Mouse (Mus musculus): Measurements from ENCODE around the gene Abi3. TPM values are rescaled to one million over a fixed set of nuclear protein-coding genes. Genes with fewer than 3 reads are reported as not detected.

Abi3 gene
- polyA plus RNA-seq, 1 experiment from 2014 or later, result 3.9 TPM

- ATAC-seq (ENCODE audit: low FRiP score, low TSS enrichment), result no peak
- Histone ChIP-seq H3K4me1 (ENCODE audit: control insufficient read depth, insufficient read depth, low read length) (no peaks in the 10 kb centered on the region), H3K9me3 (ENCODE audit: control insufficient read depth, low read length) (peaks cover 3% of the 10 kb centered on the region; the same call in 1 of the 2 replicates), H3K36me3 (ENCODE audit: control insufficient read depth, insufficient read depth, low read length) (no peaks in the 10 kb centered on the region), H3K4me3 (ENCODE audit: low read length) (no peak overlapping the region), H3K9ac (ENCODE audit: low read depth, low read length) (no peak overlapping the region), H3K27me3 (ENCODE audit: control insufficient read depth, insufficient read depth, low read length) (no peaks in the 10 kb centered on the region), H3K27ac (ENCODE audit: low read depth, low read length) (no peak overlapping the region), H3K4me2 (replicated peaks; ENCODE audit: low read depth, low read length) (no peak overlapping the region)
- 53% methylated on average over 5 of the region's 5 CpGs for WGBS
Measured at GRCm38 (mm10) chr11:95809603-95810002, 32.7 kb downstream of the Abi3 start.

GRCm38 (mm10) chr11:95808448-95809011, 33.7 kb downstream of the Abi3 start:
- no peak for ATAC-seq (ENCODE audit: low FRiP score, low TSS enrichment)
- Histone ChIP-seq H3K9ac (ENCODE audit: low read depth, low read length) (no peak overlapping the region), H3K9me3 (ENCODE audit: control insufficient read depth, low read length) (peaks cover 3% of the 10 kb centered on the region; the same call in 1 of the 2 replicates)

GRCm38 (mm10) chr11:95807884-95808283, 34.4 kb downstream of the Abi3 start:
- WGBS, result 92% methylated on average over 5 of the region's 5 CpGs

More at GRCm38 (mm10) chr11:95808448-95809011, 33.7 kb downstream of the Abi3 start:
- Histone ChIP-seq H3K4me2 (replicated peaks; ENCODE audit: low read depth, low read length) (no peak overlapping the region), H3K4me1 (ENCODE audit: control insufficient read depth, insufficient read depth, low read length) (no peaks in the 10 kb centered on the region), H3K4me3 (ENCODE audit: low read length) (no peak overlapping the region), H3K27me3 (ENCODE audit: control insufficient read depth, insufficient read depth, low read length) (no peaks in the 10 kb centered on the region), H3K27ac (ENCODE audit: low read depth, low read length) (no peak overlapping the region), H3K36me3 (ENCODE audit: control insufficient read depth, insufficient read depth, low read length) (no peaks in the 10 kb centered on the region)
- 87% methylated on average over 3 of the region's 5 CpGs for WGBS

GRCm38 (mm10) chr11:95805527-95805926, 36.7 kb downstream of the Abi3 start:
- Histone ChIP-seq H3K4me1 (ENCODE audit: control insufficient read depth, insufficient read depth, low read length) (no peaks in the 10 kb centered on the region), H3K27ac (ENCODE audit: low read depth, low read length) (no peak overlapping the region), H3K9ac (ENCODE audit: low read depth, low read length) (no peak overlapping the region), H3K27me3 (ENCODE audit: control insufficient read depth, insufficient read depth, low read length) (no peaks in the 10 kb centered on the region), H3K9me3 (ENCODE audit: control insufficient read depth, low read length) (peaks cover 3% of the 10 kb centered on the region; the same call in 1 of the 2 replicates), H3K4me3 (ENCODE audit: low read length) (no peak overlapping the region), H3K4me2 (replicated peaks; ENCODE audit: low read depth, low read length) (no peak overlapping the region), H3K36me3 (ENCODE audit: control insufficient read depth, insufficient read depth, low read length) (no peaks in the 10 kb centered on the region)
- 0 out of 2 replicates have a peak, but pooled peaks have one; percentile 12 for ATAC-seq (ENCODE audit: low FRiP score, low TSS enrichment)
- 23% methylated on average over 3 of the region's 3 CpGs for WGBS

More at GRCm38 (mm10) chr11:95807884-95808283, 34.4 kb downstream of the Abi3 start:
- Histone ChIP-seq H3K4me1 (ENCODE audit: control insufficient read depth, insufficient read depth, low read length) (no peaks in the 10 kb centered on the region), H3K36me3 (ENCODE audit: control insufficient read depth, insufficient read depth, low read length) (no peaks in the 10 kb centered on the region), H3K4me3 (ENCODE audit: low read length) (no peak overlapping the region), H3K4me2 (replicated peaks; ENCODE audit: low read depth, low read length) (no peak overlapping the region), H3K27me3 (ENCODE audit: control insufficient read depth, insufficient read depth, low read length) (no peaks in the 10 kb centered on the region), H3K27ac (ENCODE audit: low read depth, low read length) (no peak overlapping the region), H3K9me3 (ENCODE audit: control insufficient read depth, low read length) (peaks cover 3% of the 10 kb centered on the region; the same call in 1 of the 2 replicates), H3K9ac (ENCODE audit: low read depth, low read length) (no peak overlapping the region)
- ATAC-seq (ENCODE audit: low FRiP score, low TSS enrichment), result no peak

GRCm38 (mm10) chr11:95805010-95805409, 37.3 kb downstream of the Abi3 start:
- no peak for ATAC-seq (ENCODE audit: low FRiP score, low TSS enrichment)
- no peak overlapping the region for H3K4me2 ChIP-seq (replicated peaks; ENCODE audit: low read depth, low read length)
- H3K9ac ChIP-seq (ENCODE audit: low read depth, low read length), result no peak overlapping the region
- H3K9me3 ChIP-seq (ENCODE audit: control insufficient read depth, low read length), result peaks cover 3% of the 10 kb centered on the region; the same call in 1 of the 2 replicates
- no peaks in the 10 kb centered on the region for H3K36me3 ChIP-seq (ENCODE audit: control insufficient read depth, insufficient read depth, low read length)
- 70% methylated on average over 5 of the region's 5 CpGs for WGBS
- no peaks in the 10 kb centered on the region for H3K27me3 ChIP-seq (ENCODE audit: control insufficient read depth, insufficient read depth, low read length)
- H3K27ac ChIP-seq (ENCODE audit: low read depth, low read length), result no peak overlapping the region
- no peaks in the 10 kb centered on the region for H3K4me1 ChIP-seq (ENCODE audit: control insufficient read depth, insufficient read depth, low read length)
- no peak overlapping the region for H3K4me3 ChIP-seq (ENCODE audit: low read length)

GRCm38 (mm10) chr11:95795582-95795981, 46.7 kb downstream of the Abi3 start:
- 50% methylated on average over 5 of the region's 5 CpGs for WGBS
- H3K27me3 ChIP-seq (ENCODE audit: control insufficient read depth, insufficient read depth, low read length), result peaks cover 6% of the 10 kb centered on the region
- no peak overlapping the region for H3K4me2 ChIP-seq (replicated peaks; ENCODE audit: low read depth, low read length)
- H3K4me1 ChIP-seq (ENCODE audit: control insufficient read depth, insufficient read depth, low read length), result peaks cover 4% of the 10 kb centered on the region; the same call in 1 of the 2 replicates
- H3K9me3 ChIP-seq (ENCODE audit: control insufficient read depth, low read length), result no peaks in the 10 kb centered on the region
- no peak for ATAC-seq (ENCODE audit: low FRiP score, low TSS enrichment)
- H3K27ac ChIP-seq (ENCODE audit: low read depth, low read length), result no peak overlapping the region
- no peak overlapping the region for H3K9ac ChIP-seq (ENCODE audit: low read depth, low read length)
- no peaks in the 10 kb centered on the region for H3K36me3 ChIP-seq (ENCODE audit: control insufficient read depth, insufficient read depth, low read length)
- no peak overlapping the region for H3K4me3 ChIP-seq (ENCODE audit: low read length)

GRCm38 (mm10) chr11:95794201-95794600, 48.1 kb downstream of the Abi3 start:
- no peaks in the 10 kb centered on the region for H3K36me3 ChIP-seq (ENCODE audit: control insufficient read depth, insufficient read depth, low read length)
- H3K9ac ChIP-seq (ENCODE audit: low read depth, low read length), result no peak overlapping the region
- H3K4me3 ChIP-seq (ENCODE audit: low read length), result no peak overlapping the region
- peaks cover 6% of the 10 kb centered on the region for H3K27me3 ChIP-seq (ENCODE audit: control insufficient read depth, insufficient read depth, low read length)
- H3K9me3 ChIP-seq (ENCODE audit: control insufficient read depth, low read length), result no peaks in the 10 kb centered on the region
- no peak overlapping the region for H3K4me2 ChIP-seq (replicated peaks; ENCODE audit: low read depth, low read length)
- no peak for ATAC-seq (ENCODE audit: low FRiP score, low TSS enrichment)
- peaks cover 4% of the 10 kb centered on the region; the same call in 1 of the 2 replicates for H3K4me1 ChIP-seq (ENCODE audit: control insufficient read depth, insufficient read depth, low read length)
- no peak overlapping the region for H3K27ac ChIP-seq (ENCODE audit: low read depth, low read length)
- 55% methylated on average over 5 of the region's 5 CpGs for WGBS

GRCm38 (mm10) chr11:95792950-95793509, 49.2 kb downstream of the Abi3 start:
- H3K27me3 ChIP-seq (ENCODE audit: control insufficient read depth, insufficient read depth, low read length), result peaks cover 6% of the 10 kb centered on the region
- H3K4me1 ChIP-seq (ENCODE audit: control insufficient read depth, insufficient read depth, low read length), result peaks cover 4% of the 10 kb centered on the region; the same call in 1 of the 2 replicates
- H3K4me2 ChIP-seq (replicated peaks; ENCODE audit: low read depth, low read length), result no peak overlapping the region
- no peaks in the 10 kb centered on the region for H3K36me3 ChIP-seq (ENCODE audit: control insufficient read depth, insufficient read depth, low read length)
- no peak overlapping the region for H3K27ac ChIP-seq (ENCODE audit: low read depth, low read length)
- no peaks in the 10 kb centered on the region for H3K9me3 ChIP-seq (ENCODE audit: control insufficient read depth, low read length)
- H3K4me3 ChIP-seq (ENCODE audit: low read length), result no peak overlapping the region
- H3K9ac ChIP-seq (ENCODE audit: low read depth, low read length), result no peak overlapping the region
- WGBS, result 93% methylated on average over 8 of the region's 8 CpGs
- ATAC-seq (ENCODE audit: low FRiP score, low TSS enrichment), result no peak

- H3K27ac ChIP-seq (ENCODE audit: low read depth, low read length), result no peak overlapping the region
- H3K4me2 ChIP-seq (replicated peaks; ENCODE audit: low read depth, low read length), result no peak overlapping the region
- H3K27me3 ChIP-seq (ENCODE audit: control insufficient read depth, insufficient read depth, low read length), result no peaks in the 10 kb centered on the region; the same call in none of the 2 replicates
- no peaks in the 10 kb centered on the region for H3K36me3 ChIP-seq (ENCODE audit: control insufficient read depth, insufficient read depth, low read length)
- H3K4me1 ChIP-seq (ENCODE audit: control insufficient read depth, insufficient read depth, low read length), result peaks cover 4% of the 10 kb centered on the region; the same call in 1 of the 2 replicates
- no peak for ATAC-seq (ENCODE audit: low FRiP score, low TSS enrichment)
- no peak overlapping the region for H3K4me3 ChIP-seq (ENCODE audit: low read length)
- WGBS, result 63% methylated on average over 13 of the region's 13 CpGs
- no peak overlapping the region for H3K9ac ChIP-seq (ENCODE audit: low read depth, low read length)
- no peaks in the 10 kb centered on the region for H3K9me3 ChIP-seq (ENCODE audit: control insufficient read depth, low read length)
Measured at GRCm38 (mm10) chr11:95791787-95792186, 50.5 kb downstream of the Abi3 start.
